Mouse (Mus musculus) olfactory bulb, adult 2 months (tissue): ENCODE measurements around the gene Plek.

ENCODE experiments used
- CTCF ChIP-seq: fragments of 200-500 bp; IDR thresholded peaks from 2 replicates; pipeline ENCODE4 v1.5.1; 2012; ENCODE audit warnings: low read depth, mild to moderate bottlenecking, low read length, moderate library complexity; ENCODE audit not compliant: insufficient read depth
- POLR2A ChIP-seq: fragments of 200-500 bp; IDR thresholded peaks from 2 replicates; pipeline ENCODE4 v1.6.1; 2012; ENCODE audit warnings: mild to moderate bottlenecking, low read depth, low read length, moderate library complexity; ENCODE audit not compliant: insufficient read depth

DNA sequence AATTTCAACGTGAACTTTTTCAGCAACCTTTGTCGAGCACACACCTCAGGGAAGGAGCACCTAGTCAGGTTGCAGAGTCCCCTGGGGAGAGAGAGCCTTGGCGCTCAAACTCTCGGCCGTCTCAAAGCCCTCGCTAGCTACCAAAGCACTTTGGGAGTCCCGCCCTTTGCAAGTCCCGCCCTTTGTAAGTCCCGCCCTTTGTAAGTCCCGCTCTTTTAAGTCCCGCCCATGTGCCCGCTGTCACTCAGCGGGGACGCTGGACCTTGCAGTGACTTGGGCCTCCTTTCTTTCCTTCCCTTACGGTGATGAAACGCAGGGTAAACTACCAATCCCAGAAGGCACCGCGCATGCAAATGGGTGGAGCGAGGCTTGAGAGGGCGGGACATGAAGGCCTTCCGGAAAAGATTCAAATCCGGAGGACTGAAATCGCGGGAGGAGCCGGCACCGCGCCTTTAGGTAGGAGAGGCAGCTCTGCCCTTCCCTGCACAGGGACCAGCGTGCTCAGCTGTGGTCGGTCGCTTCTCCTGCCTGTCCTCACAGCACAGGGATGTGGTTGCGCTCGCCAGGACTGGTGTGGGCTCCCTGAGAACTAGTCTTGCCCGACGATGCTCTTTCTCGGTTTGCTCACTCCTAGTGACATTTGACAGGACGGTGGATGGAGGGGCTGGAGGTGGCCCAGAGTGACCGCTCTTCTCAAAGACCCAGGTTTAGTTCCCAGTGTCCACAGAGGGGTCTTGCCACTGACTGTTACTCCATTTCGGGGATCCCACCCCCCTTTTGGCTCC is 101.0 kb downstream of the Plek start, which contains the start of gene Fbxo48:
- TF ChIP-seq CTCF: no peak
- TF ChIP-seq POLR2A: no peak
